Mouse (Mus musculus) heart, embryonic 11.5 days (tissue): ENCODE measurements around the gene Ccnjl. TPM values are rescaled to one million over a fixed set of nuclear protein-coding genes. Genes with fewer than 3 reads are reported as not detected.

Experiments used
- ATAC-seq: fragments of 200-750 bp; cut with Nextera tagmentation; replicated peaks from 2 replicates; pipeline ENCODE4 v1.8.0; 2017; ENCODE audit warnings: moderate library complexity; ENCODE audit not compliant: insufficient number of reproducible peaks, low FRiP score, low TSS enrichment
- H3K27ac ChIP-seq: fragments of 300-500 bp; sonication (generic); 2 replicates; pipeline ENCODE4 v1.5.1; 2014; ENCODE audit warnings: mild to moderate bottlenecking, low read depth, low read length
- H3K27me3 ChIP-seq: fragments of 300-500 bp; sonication (generic); 2 replicates; pipeline ENCODE4 v1.6.1; 2014; ENCODE audit warnings: mild to moderate bottlenecking, low read length, mixed read lengths; ENCODE audit not compliant: control insufficient read depth, insufficient read depth
- H3K36me3 ChIP-seq: fragments of 300-500 bp; sonication (generic); 2 replicates; pipeline ENCODE4 v1.6.1; 2014; ENCODE audit warnings: mild to moderate bottlenecking, low read length, moderate library complexity, mixed read lengths; ENCODE audit not compliant: control insufficient read depth, insufficient read depth
- H3K4me1 ChIP-seq: fragments of 300-500 bp; sonication (generic); 2 replicates; pipeline ENCODE4 v1.6.1; 2014; ENCODE audit warnings: low read length; ENCODE audit not compliant: control insufficient read depth, insufficient read depth
- H3K4me2 ChIP-seq: fragments of 300-500 bp; sonication (generic); 2 replicates; pipeline ENCODE4 v1.6.1; 2014; ENCODE audit warnings: mild to moderate bottlenecking, moderate library complexity
- H3K4me3 ChIP-seq: fragments of 300-500 bp; sonication (generic); 2 replicates; pipeline ENCODE4 v1.5.1; 2014; ENCODE audit warnings: low read depth, low read length
- H3K9ac ChIP-seq: fragments of 300-500 bp; sonication (generic); 2 replicates; pipeline ENCODE4 v1.6.1; 2014; ENCODE audit warnings: mild to moderate bottlenecking, low read depth, low read length, moderate library complexity
- H3K9me3 ChIP-seq: fragments of 300-500 bp; sonication (generic); replicated peaks from 2 replicates; pipeline ENCODE4 v1.6.1; 2016; ENCODE audit warnings: low read length; ENCODE audit not compliant: control insufficient read depth
- whole genome bisulfite sequencing: fragments of 180-500 bp; shearing (Covaris S2); extraction: QIAGEN DNeasy Blood & Tissue Kit; methylation state at CpG from one replicate; pipeline ENCODE4 v1.1.7; 2014; ENCODE audit not compliant: insufficient replicate concordance; 5-methylcytosine and 5-hydroxymethylcytosine counted together
- polyA plus RNA-seq: library from polyadenylated mRNA; unstranded; fragments of >200 nt; fragmentation: Nextera tagmentation; extraction: Ambion mirVana; gene quantifications from 2 replicates; pipeline ENCODE4 v1.2.1, GENCODE M21; 2014

Ccnjl gene
- polyA plus RNA-seq, 1 experiment from 2014 or later, result 25.1 TPM

DNA sequence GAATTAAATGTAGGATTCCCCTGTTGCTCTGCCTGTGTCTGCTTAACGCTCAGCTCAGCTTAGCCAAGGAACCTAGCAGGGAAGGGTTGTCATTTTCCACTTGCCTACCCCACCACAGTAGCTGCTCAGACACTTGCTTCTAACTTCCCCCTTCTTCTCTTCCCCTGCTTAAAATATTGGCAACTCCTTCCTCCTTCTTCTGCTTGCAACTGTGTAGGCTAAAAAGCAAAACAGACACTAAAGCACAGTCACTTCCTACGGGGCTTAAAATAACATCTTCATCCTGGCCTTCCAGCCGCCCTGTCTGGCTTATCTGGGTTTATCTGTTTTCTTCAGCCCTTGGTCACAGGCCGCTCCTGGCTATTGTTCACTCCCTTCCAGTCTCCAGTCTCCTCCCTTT, 104.0 kb downstream of the Ccnjl start:
- Histone ChIP-seq H3K27ac (peak overlapping the region; percentile 29), H3K4me2 (no peak overlapping the region), H3K36me3 (no peaks in the 10 kb centered on the region), H3K27me3 (no peaks in the 10 kb centered on the region), H3K4me1 (peaks cover 23% of the 10 kb centered on the region), H3K9me3 (no peaks in the 10 kb centered on the region), H3K9ac (0 out of 2 replicates have a peak overlapping the region, but pooled peaks have one; percentile 54), H3K4me3 (no peak overlapping the region)
- WGBS, result 16% methylated on average over 4 of the region's 4 CpGs
- ATAC-seq, result no peak

DNA sequence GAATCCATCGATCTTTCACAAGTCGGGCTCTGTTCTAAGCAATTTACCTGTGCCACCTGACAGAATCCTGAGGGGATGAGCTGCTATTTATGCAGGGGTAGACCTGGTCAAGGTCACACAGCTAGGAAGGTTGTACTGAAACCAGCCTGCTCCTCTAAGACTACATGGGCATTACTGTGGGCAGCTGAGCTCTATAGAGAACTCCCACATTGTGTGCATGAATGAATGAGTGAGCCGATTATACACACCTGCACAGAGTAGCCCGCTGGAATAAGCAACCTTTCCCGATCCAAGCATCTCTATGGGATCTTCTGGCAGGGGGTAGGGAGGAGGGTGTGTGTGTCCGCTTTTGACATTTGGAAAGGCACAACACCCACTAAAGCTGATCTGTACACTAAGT, 104.6 kb downstream of the Ccnjl start:
- Histone ChIP-seq H3K27ac (peak overlapping the region; percentile 54), H3K9ac (no peak overlapping the region), H3K9me3 (no peaks in the 10 kb centered on the region), H3K27me3 (no peaks in the 10 kb centered on the region), H3K4me2 (no peak overlapping the region), H3K4me3 (no peak overlapping the region), H3K4me1 (peaks cover 19% of the 10 kb centered on the region), H3K36me3 (no peaks in the 10 kb centered on the region)
- WGBS, result 76% methylated on average over 6 of the region's 6 CpGs
- ATAC-seq, result no peak

DNA sequence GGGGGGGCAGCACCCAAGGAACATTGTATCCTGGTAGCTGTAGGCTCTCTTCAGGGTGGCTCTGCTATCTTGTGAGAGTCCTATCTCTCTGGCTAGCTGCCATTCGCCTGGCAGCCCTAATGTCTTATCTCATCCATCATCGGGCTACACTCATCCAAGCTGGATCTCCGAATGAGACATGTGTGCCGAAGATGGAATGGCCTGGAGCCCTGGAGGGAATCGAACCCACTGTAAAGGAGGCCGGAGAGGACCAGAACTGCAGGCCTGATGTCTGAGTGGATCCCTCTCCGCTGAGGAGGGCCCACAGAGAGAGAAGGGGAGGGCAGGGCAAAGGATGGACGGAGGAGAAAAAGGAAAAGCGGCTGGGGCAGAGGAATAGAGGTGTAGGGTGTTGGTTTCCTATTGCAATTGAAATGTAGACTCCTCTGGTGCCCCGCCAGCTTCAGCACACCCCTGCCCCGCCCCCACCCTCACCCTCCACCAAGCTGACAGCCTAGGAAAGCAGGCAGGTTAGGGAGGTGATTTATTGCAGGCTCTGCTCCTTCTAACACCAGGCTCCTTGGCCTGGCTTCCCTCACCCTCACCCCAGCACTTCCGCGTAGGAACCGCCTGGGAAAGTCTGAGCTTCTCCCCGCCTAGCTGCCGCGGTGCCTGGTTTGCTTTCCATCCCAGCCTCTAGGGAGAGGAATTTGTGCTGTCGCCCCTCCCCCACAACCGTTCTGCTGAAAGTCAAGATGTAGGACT, 105.2 kb downstream of the Ccnjl start:
- Histone ChIP-seq H3K4me2 (peak overlapping the region; percentile 25), H3K4me1 (peaks cover 18% of the 10 kb centered on the region), H3K27me3 (no peaks in the 10 kb centered on the region), H3K36me3 (no peaks in the 10 kb centered on the region), H3K27ac (peak overlapping the region; percentile 54), H3K4me3 (no peak overlapping the region), H3K9me3 (no peaks in the 10 kb centered on the region), H3K9ac (no peak overlapping the region)
- peak; percentile 71 for ATAC-seq
- 12% methylated on average over 19 of the region's 19 CpGs for WGBS

Other genes starting within 250 kb of the Ccnjl start
- gene Pttg1, start 102.5 kb upstream of the Ccnjl start, polyA plus RNA-seq, result 112 and 119 TPM in 2 replicates
- gene Slu7, start 95.0 kb upstream of the Ccnjl start, polyA plus RNA-seq, result 39.2 and 42.1 TPM in 2 replicates
- gene C1qtnf2, start 54.5 kb upstream of the Ccnjl start, polyA plus RNA-seq, result 1.3 and 1.6 TPM in 2 replicates
- 4.6 and 5.3 TPM in 2 replicates for gene 4933415A04Rik, start 58.3 kb downstream of the Ccnjl start, polyA plus RNA-seq
- not detected in 2 replicates for gene Fabp6, start 72.8 kb downstream of the Ccnjl start, polyA plus RNA-seq
- 24.8 and 30.1 TPM in 2 replicates for gene Pwwp2a, start 153.2 kb downstream of the Ccnjl start, polyA plus RNA-seq
- 57.5 and 58.8 TPM in 2 replicates for gene Ttc1, start 219.2 kb downstream of the Ccnjl start, polyA plus RNA-seq